Mouse (Mus musculus) adrenal gland, postnatal 25 days (tissue): Measurements from ENCODE around the gene Lrrc31. TPM values are rescaled to one million over a fixed set of nuclear protein-coding genes. Genes with fewer than 3 reads are reported as not detected.
A peak's percentile ranks its signal among the peaks of the same experiment; 100 is the strongest.

Experiments
- DNase-seq: peaks from one replicate; pipeline ENCODE4 v3.0.0; 2021; ENCODE audit warnings: mixed read lengths
- total RNA-seq: library from RNA; stranded (reverse); gene quantifications from 2 replicates; pipeline ENCODE4 v1.2.3, GENCODE M21; 2021

The Lrrc31 gene
- total RNA-seq, 1 experiment from 2014 or later, result not detected

DNA sequence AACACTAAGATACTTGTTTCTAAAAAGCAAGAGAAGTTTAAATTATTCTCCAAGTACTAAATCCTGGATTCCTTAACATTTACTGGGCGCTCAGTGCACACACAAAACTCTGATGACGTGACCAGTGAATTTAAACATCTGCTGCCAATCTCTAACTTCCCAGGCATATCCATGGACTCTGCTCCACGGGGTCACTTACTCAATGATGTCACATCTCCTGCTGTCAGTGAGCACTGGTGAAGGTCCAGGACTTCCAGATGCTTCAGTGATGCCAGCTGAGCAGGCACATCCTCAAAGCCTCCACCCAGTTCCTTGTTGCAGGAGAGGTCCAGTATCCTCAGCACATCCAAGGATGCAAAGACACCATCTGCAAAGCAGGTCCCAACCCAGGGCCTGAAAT lies 12.4 kb downstream of the Lrrc31 start:
- no peak for DNase-seq

DNA sequence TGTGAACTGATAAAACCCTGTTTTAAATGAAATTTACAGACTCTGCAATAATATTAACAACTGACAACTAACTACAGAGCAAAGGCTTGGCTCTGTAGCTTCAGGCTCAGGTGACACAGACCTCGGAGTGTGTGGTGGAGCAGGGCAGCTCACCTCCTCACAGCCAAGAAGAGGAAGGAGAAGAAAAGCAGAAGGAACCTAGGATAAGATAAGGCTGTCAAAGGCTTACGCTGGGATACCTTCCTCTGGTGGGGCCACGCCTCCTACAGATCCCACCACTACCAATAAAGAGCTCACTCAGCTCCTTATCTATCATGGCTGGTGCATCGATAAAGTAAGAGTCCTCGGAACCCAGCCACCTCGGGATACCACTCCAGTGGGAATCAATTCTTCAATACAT lies 16.5 kb downstream of the Lrrc31 start:
- no peak for DNase-seq

DNA sequence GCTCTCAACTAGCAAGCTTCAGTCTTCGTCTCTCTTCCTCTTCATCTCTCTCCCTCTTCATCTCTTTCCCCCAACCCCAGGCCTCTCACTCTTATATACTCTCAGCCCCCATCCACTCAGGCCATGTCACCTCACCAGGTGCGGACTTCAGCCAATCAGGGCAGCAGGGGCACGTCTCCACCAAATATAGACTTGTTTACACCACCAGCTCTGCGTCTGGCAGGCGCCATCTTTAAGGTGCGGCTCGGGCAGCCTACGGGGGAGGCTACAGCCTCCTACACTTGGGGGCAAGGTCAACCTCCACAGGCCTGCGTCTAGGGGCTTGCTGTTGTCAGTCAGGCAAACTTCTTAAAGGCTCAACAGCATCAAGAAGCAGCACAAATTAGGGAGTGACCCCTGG lies 41.2 kb downstream of the Lrrc31 start:
- DNase-seq, result no peak

DNA sequence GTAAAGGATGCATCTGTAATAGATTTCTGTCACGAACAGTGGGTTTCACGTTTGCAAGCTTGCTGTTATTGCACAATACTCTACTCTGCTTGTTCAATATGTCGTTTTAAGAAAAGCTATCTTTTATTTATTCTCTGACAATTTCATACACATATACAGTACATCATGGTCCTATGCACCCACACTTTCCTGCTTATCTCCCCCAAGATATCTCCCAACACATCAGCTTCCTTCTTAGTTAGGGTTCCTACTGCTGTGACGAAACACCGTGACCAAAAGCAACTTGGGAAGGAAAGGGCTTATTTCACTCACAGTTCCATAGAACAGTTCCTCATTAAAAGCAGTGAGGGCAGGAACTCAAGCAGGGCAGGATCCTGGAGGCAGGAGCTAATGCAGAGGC lies 43.7 kb downstream of the Lrrc31 start:
- DNase-seq, result no peak

DNA sequence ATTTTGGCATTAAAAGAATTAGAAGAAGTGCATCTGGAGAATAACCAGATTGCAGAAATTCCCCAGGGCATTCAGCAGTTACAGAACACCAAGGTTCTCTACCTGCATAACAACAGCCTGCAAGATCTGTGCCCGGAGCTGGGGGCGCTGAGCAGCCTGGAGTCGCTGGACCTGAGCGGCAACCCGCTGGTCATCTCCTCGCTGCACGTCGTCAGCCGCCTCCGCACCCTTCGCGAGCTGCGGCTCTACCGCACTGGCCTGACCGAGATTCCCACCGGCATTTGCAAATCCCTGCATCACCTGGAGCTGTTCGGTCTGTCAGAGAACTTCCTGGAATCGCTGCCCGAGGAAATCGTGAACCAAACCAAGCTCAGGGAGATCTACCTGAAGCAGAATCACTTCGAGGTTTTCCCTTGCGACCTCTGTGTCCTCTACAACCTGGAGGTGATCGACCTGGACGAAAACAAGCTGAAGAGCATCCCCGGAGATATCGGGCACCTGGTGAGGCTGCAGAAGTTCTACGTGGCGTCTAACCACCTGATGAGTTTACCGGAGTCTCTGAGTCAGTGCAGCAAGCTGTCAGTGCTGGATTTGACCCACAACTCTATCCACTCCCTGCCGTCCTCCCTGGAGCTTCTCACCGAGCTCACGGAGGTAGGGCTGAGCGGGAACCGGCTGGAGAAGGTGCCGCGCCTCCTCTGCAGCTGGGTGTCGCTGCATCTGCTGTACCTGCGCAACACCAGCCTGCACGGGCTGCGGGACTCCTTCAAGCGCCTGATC lies 49.4 kb downstream of the Lrrc31 start:
- peak; percentile 6 for DNase-seq

DNA sequence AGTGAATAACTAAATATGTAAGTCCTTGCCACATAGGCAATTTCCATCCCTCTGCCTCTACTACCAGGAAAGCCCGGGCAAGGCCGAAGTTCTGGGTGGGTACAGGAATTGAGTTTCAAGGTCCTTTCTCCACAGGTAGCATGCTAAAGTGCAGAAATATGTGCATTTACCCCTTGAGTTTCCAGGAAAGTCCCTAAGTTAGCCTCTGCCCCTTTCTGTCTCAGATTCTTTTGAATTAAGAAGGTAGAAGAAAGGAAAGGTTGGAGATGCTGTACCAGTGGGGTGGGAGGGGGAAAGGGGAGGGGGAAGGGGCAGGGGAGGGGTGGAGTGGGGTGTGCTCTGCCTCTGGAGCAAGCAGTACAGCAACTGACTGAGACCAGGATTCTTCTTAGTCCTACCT lies 51.2 kb downstream of the Lrrc31 start:
- DNase-seq, result no peak

DNA sequence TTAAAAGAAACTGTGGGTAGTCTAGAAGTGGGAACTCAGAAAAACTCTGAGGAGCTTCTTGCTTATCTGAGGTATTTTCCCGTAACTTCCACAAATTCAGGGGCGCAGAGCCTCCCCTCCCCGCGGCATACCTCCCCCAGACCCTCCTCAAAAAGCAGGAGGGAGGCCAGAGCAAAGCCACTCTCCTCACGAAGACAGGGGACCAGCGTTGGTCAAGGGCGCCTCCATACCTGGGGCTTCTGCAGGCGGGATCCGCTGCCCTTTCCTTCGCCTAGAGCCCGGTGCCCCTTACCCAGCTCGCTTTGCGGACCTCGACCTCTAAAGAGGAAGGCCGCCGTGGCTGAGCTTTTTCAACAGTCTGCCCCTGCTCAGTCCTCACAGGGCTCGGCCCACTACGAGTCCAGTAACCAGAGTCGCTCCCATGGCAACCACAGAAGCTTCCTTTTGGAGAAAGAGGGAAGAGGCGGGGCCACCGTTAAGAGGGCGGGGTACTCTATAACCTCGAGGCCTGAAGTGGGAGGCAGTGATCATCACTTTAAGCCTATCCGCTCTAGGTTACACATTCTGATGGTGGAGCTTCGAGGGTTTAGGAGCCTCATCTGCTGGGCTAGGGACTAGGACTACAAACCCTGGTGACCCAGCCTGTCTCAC lies 52.1 kb downstream of the Lrrc31 start, which contains the start of gene Lrrc34:
Lrrc34 (minus strand) TSS at position 430 of the 651 bp plus-strand sequence.
- peak; percentile 21 for DNase-seq

DNA sequence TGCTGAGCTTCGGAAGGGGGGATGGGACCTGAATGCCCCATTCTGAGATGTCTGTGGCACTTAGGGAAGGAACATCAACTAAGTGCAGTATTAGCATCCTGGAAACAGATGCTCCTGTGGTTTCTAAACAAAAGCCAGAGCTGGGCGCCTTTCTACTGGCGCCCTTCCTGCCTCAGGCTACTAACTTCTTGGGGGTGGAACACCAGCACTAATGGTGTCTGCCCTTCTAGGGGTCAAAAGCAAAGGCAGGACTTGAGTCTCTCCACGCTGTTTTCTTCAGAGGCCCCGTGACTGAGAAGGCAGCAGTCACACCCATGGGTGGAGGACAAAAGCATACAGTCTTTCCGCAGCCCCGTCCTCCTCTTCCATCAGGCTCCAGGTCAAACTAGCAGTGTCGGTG lies 52.9 kb downstream of the Lrrc31 start:
- no peak for DNase-seq

DNA sequence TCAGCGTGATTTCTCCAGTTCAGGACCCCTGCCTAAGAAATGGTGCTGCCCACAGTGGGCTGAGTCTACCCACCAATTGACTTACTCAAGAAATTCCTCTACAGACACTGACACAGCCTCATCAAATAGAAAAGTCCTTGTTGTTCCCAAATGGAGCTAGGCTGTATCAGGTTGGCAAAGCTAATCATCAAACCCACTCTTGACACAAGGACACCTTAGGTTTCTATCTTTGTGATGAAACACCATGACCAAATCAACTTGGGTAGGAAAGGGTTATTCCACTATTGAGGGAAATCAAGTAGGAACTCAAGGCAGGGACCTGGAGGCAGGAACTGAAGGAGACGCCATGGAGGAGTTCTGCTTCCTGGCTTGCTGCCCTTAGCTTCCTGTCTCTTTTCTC lies 55.4 kb downstream of the Lrrc31 start, which contains the start of gene Lrriq4:
Lrriq4 (plus strand) TSS at position 301 of the 400 bp plus-strand sequence.
- no peak for DNase-seq

DNA sequence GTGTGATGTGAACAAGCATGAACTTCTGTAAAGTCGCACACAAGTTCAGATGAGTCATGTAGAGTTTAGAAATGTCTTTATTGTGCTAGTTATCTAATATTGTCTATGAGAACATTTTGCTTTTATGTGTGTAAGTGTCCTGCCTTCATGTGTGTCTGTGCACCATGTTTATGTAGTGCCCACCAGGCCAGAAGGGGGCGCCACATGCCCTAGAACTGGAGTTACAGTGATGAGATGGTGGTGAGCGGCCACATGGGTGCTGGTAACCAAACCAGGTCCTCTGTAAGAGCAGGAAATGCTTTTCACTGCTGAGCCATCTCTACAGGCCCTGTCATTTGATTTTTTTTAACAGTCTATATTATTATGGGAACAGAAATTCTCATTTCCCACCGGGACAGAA lies 64.0 kb downstream of the Lrrc31 start:
- DNase-seq, result no peak

DNA sequence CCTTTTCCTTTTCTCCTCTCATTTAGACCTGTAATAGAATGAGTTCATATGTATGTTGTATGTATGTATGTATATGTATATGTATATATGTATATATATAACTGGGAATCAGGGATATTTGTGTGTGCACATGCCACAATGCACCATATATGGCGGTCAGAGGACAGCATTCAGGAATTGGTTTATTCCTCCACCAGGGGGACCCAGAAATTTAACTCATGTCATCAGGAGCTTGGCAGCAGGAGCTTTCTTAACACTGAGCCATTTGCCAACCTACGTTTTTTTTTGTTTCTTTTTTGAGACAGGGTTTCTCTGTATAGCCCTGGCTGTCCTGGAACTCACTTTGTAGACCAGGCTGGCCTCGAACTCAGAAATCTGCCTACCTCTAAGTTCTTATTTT lies 66.0 kb downstream of the Lrrc31 start:
- no peak for DNase-seq

Other genes with a start within 250 kb of the Lrrc31 start
- gene Mecom, start 151.8 kb downstream of the Lrrc31 start, total RNA-seq, result 4.1 and 7.1 TPM in 2 replicates
- gene Actrt3, start 99.9 kb downstream of the Lrrc31 start, total RNA-seq, result not detected in 2 replicates
- gene Mynn, start 97.8 kb downstream of the Lrrc31 start, total RNA-seq, result 24.9 and 25.3 TPM in 2 replicates
- not detected in 2 replicates for gene Lrriq4, start 55.3 kb downstream of the Lrrc31 start, total RNA-seq
- gene Lrrc34, start 52.0 kb downstream of the Lrrc31 start, total RNA-seq, result not detected in 2 replicates
- gene Samd7, start 46.5 kb upstream of the Lrrc31 start, total RNA-seq, result not detected in 2 replicates
- gene Sec62, start 93.0 kb upstream of the Lrrc31 start, total RNA-seq, result 103 and 131 TPM in 2 replicates
- gene Gpr160, start 156.1 kb upstream of the Lrrc31 start, total RNA-seq, result 0.67 and 0.91 TPM in 2 replicates